Mouse (Mus musculus): ENCODE measurements at regions not wholly inside any gene's neighbourhood (a gene's known extent, or its start where the extent isn't known, plus 50 kb on each side); places are given as distances from the start of the nearest gene placed in this dataset.

- no peak overlapping the region for H3K27ac ChIP-seq (replicated peaks; ENCODE audit: low read depth, low read length)
- ATAC-seq (ENCODE audit: low FRiP score, low read depth) = no peak
- WGBS = 82% methylated on average over 16 of the region's 16 CpGs
- H3K27me3 ChIP-seq (ENCODE audit: control insufficient read depth, insufficient read depth, low read length) = no peaks in the 10 kb centered on the region
- H3K4me2 ChIP-seq (replicated peaks; ENCODE audit: low read depth, low read length, severe bottlenecking) = no peak overlapping the region
- H3K4me1 ChIP-seq (ENCODE audit: control insufficient read depth, insufficient read depth, low read length) = no peaks in the 10 kb centered on the region
- no peaks in the 10 kb centered on the region for H3K36me3 ChIP-seq (ENCODE audit: control insufficient read depth, insufficient read depth, low read length)
- H3K9me3 ChIP-seq (ENCODE audit: control insufficient read depth, low read length) = no peaks in the 10 kb centered on the region
- no peak for DNase-seq (ENCODE audit: low spot score)
- no peak overlapping the region for H3K4me3 ChIP-seq (replicated peaks; ENCODE audit: low read length)
- H3K9ac ChIP-seq (ENCODE audit: low read depth, low read length, severe bottlenecking) = no peak overlapping the region
- TF ChIP-seq POLR2A (IDR thresholded peaks at IDR 0.05; ENCODE audit: borderline replicate concordance, extremely low read depth, insufficient read depth, insufficient read length) = no peak
Observed at GRCm38 (mm10) chr4:31553780-31554394, 410.0 kb upstream of the Map3k7 start.

GRCm38 (mm10) chr4:31555077-31555476, 408.8 kb upstream of the Map3k7 start:
- DNase-seq (ENCODE audit: low spot score) = no peak
- WGBS = 68% methylated on average over 1 of the region's 1 CpGs
- H3K4me1 ChIP-seq (ENCODE audit: control insufficient read depth, insufficient read depth, low read length) = no peaks in the 10 kb centered on the region
- no peak overlapping the region for H3K4me2 ChIP-seq (replicated peaks; ENCODE audit: low read depth, low read length, severe bottlenecking)
- H3K27me3 ChIP-seq (ENCODE audit: control insufficient read depth, insufficient read depth, low read length) = no peaks in the 10 kb centered on the region
- no peak for ATAC-seq (ENCODE audit: low FRiP score, low read depth)
- H3K4me3 ChIP-seq (replicated peaks; ENCODE audit: low read length) = no peak overlapping the region
- H3K9me3 ChIP-seq (ENCODE audit: control insufficient read depth, low read length) = no peaks in the 10 kb centered on the region
- H3K27ac ChIP-seq (replicated peaks; ENCODE audit: low read depth, low read length) = no peak overlapping the region
- H3K9ac ChIP-seq (ENCODE audit: low read depth, low read length, severe bottlenecking) = no peak overlapping the region
- no peaks in the 10 kb centered on the region for H3K36me3 ChIP-seq (ENCODE audit: control insufficient read depth, insufficient read depth, low read length)
- no peak for TF ChIP-seq POLR2A (IDR thresholded peaks at IDR 0.05; ENCODE audit: borderline replicate concordance, extremely low read depth, insufficient read depth, insufficient read length)

- H3K9ac ChIP-seq (ENCODE audit: low read depth, low read length, severe bottlenecking) = no peak overlapping the region
- no peaks in the 10 kb centered on the region for H3K27me3 ChIP-seq (ENCODE audit: control insufficient read depth, insufficient read depth, low read length)
- no peaks in the 10 kb centered on the region for H3K9me3 ChIP-seq (ENCODE audit: control insufficient read depth, low read length)
- H3K36me3 ChIP-seq (ENCODE audit: control insufficient read depth, insufficient read depth, low read length) = no peaks in the 10 kb centered on the region
- TF ChIP-seq POLR2A (IDR thresholded peaks at IDR 0.05; ENCODE audit: borderline replicate concordance, extremely low read depth, insufficient read depth, insufficient read length) = no peak
- no peak for DNase-seq (ENCODE audit: low spot score)
- H3K4me2 ChIP-seq (replicated peaks; ENCODE audit: low read depth, low read length, severe bottlenecking) = no peak overlapping the region
- H3K27ac ChIP-seq (replicated peaks; ENCODE audit: low read depth, low read length) = no peak overlapping the region
- no peak overlapping the region for H3K4me3 ChIP-seq (replicated peaks; ENCODE audit: low read length)
- ATAC-seq (ENCODE audit: low FRiP score, low read depth) = no peak
- 82% methylated on average over 7 of the region's 7 CpGs for WGBS
- H3K4me1 ChIP-seq (ENCODE audit: control insufficient read depth, insufficient read depth, low read length) = no peaks in the 10 kb centered on the region
Observed at GRCm38 (mm10) chr4:31557261-31557660, 406.6 kb upstream of the Map3k7 start.

- Histone ChIP-seq H3K9ac (ENCODE audit: low read depth, low read length, severe bottlenecking) (no peak overlapping the region), H3K27me3 (ENCODE audit: control insufficient read depth, insufficient read depth, low read length) (no peaks in the 10 kb centered on the region), H3K9me3 (ENCODE audit: control insufficient read depth, low read length) (no peaks in the 10 kb centered on the region), H3K27ac (replicated peaks; ENCODE audit: low read depth, low read length) (no peak overlapping the region), H3K4me1 (ENCODE audit: control insufficient read depth, insufficient read depth, low read length) (no peaks in the 10 kb centered on the region), H3K4me2 (replicated peaks; ENCODE audit: low read depth, low read length, severe bottlenecking) (no peak overlapping the region), H3K4me3 (replicated peaks; ENCODE audit: low read length) (no peak overlapping the region), H3K36me3 (ENCODE audit: control insufficient read depth, insufficient read depth, low read length) (no peaks in the 10 kb centered on the region)
- 83% methylated on average over 4 of the region's 4 CpGs for WGBS
- TF ChIP-seq POLR2A (IDR thresholded peaks at IDR 0.05; ENCODE audit: borderline replicate concordance, extremely low read depth, insufficient read depth, insufficient read length) = no peak
- DNase-seq (ENCODE audit: low spot score) = no peak
- ATAC-seq (ENCODE audit: low FRiP score, low read depth) = no peak
Observed at GRCm38 (mm10) chr4:31560305-31560704, 403.6 kb upstream of the Map3k7 start.

- H3K36me3 ChIP-seq (ENCODE audit: control insufficient read depth, insufficient read depth, low read length) = no peaks in the 10 kb centered on the region
- TF ChIP-seq POLR2A (IDR thresholded peaks at IDR 0.05; ENCODE audit: borderline replicate concordance, extremely low read depth, insufficient read depth, insufficient read length) = no peak
- no peak overlapping the region for H3K4me3 ChIP-seq (replicated peaks; ENCODE audit: low read length)
- H3K27me3 ChIP-seq (ENCODE audit: control insufficient read depth, insufficient read depth, low read length) = no peaks in the 10 kb centered on the region
- no peak for ATAC-seq (ENCODE audit: low FRiP score, low read depth)
- H3K9ac ChIP-seq (ENCODE audit: low read depth, low read length, severe bottlenecking) = no peak overlapping the region
- 88% methylated on average over 10 of the region's 10 CpGs for WGBS
- no peak for DNase-seq (ENCODE audit: low spot score)
- H3K27ac ChIP-seq (replicated peaks; ENCODE audit: low read depth, low read length) = no peak overlapping the region
- no peaks in the 10 kb centered on the region for H3K9me3 ChIP-seq (ENCODE audit: control insufficient read depth, low read length)
- H3K4me2 ChIP-seq (replicated peaks; ENCODE audit: low read depth, low read length, severe bottlenecking) = no peak overlapping the region
- H3K4me1 ChIP-seq (ENCODE audit: control insufficient read depth, insufficient read depth, low read length) = no peaks in the 10 kb centered on the region
Observed at GRCm38 (mm10) chr4:31561183-31561582, 402.7 kb upstream of the Map3k7 start.

- Histone ChIP-seq H3K4me1 (ENCODE audit: control insufficient read depth, insufficient read depth, low read length) (no peaks in the 10 kb centered on the region), H3K27ac (replicated peaks; ENCODE audit: low read depth, low read length) (no peak overlapping the region), H3K4me3 (replicated peaks; ENCODE audit: low read length) (no peak overlapping the region), H3K36me3 (ENCODE audit: control insufficient read depth, insufficient read depth, low read length) (no peaks in the 10 kb centered on the region), H3K9me3 (ENCODE audit: control insufficient read depth, low read length) (no peaks in the 10 kb centered on the region), H3K9ac (ENCODE audit: low read depth, low read length, severe bottlenecking) (no peak overlapping the region), H3K27me3 (ENCODE audit: control insufficient read depth, insufficient read depth, low read length) (no peaks in the 10 kb centered on the region), H3K4me2 (replicated peaks; ENCODE audit: low read depth, low read length, severe bottlenecking) (no peak overlapping the region)
- no peak for TF ChIP-seq POLR2A (IDR thresholded peaks at IDR 0.05; ENCODE audit: borderline replicate concordance, extremely low read depth, insufficient read depth, insufficient read length)
- DNase-seq (ENCODE audit: low spot score) = no peak
- 15% methylated on average over 3 of the region's 3 CpGs for WGBS
- no peak for ATAC-seq (ENCODE audit: low FRiP score, low read depth)
Observed at GRCm38 (mm10) chr4:31561823-31562222, 402.1 kb upstream of the Map3k7 start.
